Mouse (Mus musculus): Measurements from ENCODE around the gene Pold3.
"Not testable (repeated sequence)": the region's sequence is repeated elsewhere in the genome, so short reads cannot be mapped to it uniquely, and the experiment has no call there.

The Pold3 gene

DNA sequence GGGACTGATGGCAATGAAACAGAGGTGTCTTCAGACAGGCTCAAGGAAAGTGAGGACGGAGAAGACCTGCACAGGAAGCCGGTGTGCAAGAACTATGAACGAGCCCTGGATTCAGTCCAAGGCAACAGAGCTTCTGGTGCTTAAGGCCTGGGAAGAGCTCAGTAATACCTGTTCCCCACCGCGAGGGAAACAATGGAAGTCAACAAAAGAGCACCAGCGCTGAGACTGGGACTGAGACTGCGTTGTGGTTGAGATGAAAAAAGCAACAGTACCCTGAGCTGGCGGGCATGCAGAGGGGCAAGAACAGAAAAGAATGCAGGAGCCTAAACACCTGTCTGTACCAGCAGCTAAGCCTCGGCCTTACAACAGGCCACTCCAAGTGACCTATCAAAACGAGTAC, 9.9 kb downstream of the Pold3 start:
- DNase-seq (ENCODE audit: low read depth, low spot score): no peak

DNA sequence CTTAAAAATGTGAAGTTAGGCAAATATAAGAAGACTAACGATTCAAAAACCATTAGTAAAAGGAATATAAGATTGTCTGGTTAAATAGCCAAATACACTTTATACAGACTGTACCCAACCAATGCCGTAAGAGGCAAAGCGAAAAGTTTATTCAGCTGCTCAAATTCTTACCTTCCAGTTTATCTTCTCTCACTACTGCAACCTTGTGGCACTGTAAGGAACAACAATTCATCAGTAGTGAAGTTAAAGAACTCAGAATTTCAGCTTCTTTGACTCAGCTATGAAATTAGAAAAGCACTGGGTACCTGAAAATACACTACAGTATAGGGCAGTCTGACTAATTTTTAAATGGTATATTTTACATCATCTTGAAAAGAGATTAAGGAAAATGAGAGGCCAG, 13.0 kb downstream of the Pold3 start:
- peak; percentile 37 for DNase-seq (ENCODE audit: low read depth, low spot score)

DNA sequence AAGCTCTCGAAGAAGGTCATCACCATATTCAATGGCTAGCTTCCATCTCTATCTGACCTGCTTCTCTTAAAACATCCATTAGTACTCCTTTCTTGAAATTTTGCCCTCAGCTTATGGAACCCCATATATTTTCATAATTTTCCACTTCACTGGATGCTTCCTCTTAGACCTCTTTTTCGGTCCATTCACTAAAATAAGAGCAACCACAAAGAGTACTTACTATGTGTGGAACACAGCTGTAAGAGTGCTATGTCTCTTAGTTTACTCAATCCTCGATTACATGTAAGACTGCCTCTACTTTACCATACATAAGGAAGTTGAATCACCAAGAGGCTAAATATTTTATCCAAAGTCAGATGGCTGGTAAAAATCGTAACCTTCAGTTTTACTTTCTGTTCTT, 16.7 kb downstream of the Pold3 start:
- DNase-seq (ENCODE audit: low read depth, low spot score): no peak

DNA sequence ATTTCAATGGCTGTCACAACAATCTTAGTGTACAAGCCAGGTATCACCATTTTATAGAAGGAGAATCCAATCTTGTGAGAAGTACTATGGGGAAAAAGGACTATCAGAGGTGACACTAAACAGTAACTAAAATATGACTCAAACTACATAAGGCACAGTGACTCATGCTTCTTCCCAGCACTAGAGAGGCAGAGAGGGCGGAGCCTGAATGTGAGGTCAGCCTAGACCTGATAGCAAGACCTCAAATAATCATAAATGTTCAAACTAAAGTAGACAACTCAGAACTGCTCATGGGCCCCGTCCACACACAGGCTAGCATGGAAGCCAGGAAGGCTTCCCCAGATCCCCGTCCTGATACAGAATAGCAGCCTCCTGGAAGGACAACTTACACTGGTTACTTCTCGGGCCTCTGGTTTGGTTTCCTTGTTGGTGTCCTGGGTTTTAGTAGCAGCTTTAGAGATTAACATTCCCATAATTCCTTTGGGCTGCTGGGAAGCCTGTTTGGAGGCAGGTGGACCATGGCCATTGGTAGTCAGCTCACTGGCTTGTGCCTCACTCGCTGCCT, 21.3 kb downstream of the Pold3 start:
- DNase-seq (ENCODE audit: low read depth, low spot score): no peak

DNA sequence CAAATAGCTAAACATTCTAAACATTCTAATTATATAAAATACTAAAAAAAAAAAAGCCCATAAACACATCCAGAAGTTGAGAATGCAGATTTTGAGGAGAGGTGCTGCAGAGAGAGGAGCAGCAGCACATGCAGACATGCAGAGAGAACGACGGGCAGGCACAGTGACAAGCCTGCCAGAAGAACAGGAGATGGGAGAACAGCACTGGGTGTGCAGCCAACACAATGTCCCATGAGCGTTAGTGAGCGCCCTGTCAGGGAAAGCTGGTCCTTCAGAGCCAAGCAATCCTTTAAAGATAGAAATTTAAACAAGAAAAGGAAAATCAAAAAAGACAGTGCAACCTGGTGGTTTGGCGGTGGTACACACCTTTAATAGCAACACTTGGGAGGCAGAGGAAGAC, 34.5 kb downstream of the Pold3 start:
- DNase-seq (ENCODE audit: low read depth, low spot score): no peak

DNA sequence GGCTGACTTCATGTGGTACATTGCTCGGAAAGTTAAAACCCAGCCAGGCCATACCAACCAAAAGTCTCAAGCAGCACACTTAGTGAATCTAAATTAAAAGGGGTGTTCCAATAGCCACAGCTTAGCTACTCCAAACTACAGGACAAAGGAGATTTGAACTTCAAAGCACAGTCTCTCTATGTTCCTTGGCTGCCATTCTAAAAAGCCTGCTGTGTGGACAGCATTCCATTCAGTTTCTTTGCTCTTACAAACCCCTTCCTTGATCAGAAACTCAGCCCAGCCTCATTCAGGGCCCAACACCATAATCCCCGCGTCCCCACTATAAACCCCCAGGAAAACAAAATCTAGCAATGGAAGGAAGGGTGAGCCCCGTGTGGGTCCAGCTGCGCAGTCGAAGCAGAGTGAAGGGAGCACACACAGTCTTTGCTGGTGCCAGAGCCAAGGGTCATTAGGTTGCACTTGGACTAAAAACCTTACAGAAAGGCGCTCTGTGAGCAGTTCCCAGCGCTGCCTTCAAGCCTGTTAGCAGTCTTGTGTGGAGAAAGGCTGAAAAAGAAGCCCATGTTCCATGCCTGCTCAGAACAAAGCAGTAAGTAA, 35.1 kb downstream of the Pold3 start:
- DNase-seq (ENCODE audit: low read depth, low spot score): no peak

DNA sequence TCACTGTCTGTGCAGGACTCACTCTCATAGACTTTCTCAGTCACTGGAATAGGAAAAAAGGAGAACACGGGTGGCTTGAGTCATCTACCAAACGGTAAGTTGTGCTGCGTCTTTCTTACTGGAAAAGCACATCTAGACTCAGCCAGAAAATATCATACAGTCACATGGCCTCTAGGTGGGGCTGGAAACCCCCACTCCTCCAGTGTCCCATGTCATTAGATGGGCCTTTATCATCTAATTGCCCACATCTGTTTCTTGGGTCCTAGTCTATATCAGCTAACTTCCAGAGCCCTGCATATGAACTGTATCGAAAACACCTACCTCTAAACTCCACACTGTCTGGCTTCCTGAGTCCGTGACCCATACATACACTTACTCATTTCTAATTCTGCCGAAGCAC, 37.6 kb downstream of the Pold3 start:
- no peak for DNase-seq (ENCODE audit: low read depth, low spot score)

DNA sequence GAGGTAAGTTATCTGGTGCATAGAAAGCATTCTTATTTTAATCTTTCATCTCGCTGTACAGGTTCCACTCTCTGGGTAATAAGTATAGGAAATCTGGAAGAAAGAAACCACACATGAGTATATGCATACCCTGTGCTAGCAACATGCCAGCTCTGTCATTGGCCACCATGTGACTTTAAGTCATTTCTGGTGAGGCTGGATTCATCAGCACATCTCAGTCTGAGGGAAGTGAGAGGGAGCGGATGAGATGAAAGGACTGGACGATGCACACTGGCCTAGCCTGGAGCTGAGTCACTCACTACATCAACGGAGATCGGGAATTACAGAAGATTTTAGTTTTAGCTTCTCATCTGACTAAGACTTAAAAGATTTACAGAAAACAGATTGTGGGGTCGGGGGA, 38.5 kb downstream of the Pold3 start:
- DNase-seq (ENCODE audit: low read depth, low spot score): no peak

DNA sequence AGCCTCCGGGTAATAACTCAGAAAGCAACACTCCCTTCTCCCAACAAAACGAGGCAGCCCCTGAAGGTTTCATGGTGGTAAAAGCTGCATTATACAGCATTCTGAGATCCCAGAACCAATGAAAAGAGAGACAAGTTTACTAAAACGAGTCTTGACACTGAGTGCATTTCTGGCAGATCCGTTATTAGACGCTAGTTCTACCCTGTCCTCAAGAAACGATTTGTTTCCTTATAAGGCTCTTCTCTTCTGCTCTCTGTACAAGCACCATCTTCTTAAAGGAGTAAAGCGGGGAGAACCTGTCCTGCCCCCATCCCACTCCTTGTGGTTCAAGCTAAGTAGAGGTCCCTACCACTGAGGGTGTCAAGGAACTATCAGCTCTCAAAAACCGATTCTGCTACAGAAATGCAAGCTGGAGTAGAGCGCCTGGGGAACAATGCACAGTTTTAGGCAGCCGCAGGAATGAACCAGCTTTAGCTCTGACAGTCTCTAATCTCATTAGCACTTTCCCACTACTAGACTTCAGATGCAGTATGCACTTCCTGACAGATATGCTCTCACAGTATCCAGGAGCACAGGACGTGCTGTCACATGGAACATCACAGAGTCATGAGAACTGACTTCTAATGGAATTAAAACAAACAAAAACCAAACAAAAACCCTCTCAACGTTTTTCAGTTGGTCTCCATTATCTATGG, 41.1 kb downstream of the Pold3 start:
- no peak for DNase-seq (ENCODE audit: low read depth, low spot score)

DNA sequence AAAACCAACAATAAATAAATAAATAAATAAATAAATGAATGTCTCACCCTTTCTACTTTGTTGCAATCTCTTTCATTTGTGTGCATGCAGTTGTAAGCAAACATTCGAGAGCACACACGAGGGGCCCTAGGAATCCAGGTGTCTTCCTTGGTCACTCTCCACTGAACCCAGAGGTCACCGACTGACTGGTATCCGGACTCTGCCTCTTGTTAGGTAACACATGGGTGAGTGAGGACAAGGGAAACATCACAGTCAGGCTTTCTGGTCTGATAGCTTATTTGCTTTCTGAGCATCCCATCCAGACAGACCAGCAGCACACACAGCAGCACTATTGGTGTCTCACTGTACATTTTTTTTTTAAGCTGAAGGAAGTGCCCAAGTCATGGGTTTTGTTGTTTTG, 44.3 kb downstream of the Pold3 start:
- no peak for DNase-seq (ENCODE audit: low read depth, low spot score)

DNA sequence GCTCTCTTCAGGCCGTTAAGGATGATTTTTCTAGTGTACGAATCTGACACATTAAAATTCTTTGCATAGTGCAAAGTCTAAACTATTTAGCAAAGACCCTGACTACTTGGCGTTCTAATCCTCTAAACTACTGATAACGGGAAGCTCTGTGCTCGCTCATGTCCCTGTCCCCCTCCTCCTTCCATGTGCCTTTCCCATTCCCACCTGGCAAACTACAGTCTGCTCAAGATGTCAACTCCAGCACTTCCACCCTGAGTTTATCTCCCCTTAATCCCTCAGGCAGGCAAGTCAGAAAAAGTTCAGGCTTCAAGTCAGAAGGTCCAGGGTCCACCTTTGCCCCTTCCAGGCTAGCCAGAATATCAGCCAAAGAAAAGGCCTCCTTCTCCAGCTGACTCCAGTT, 45.1 kb downstream of the Pold3 start:
- DNase-seq (ENCODE audit: low read depth, low spot score): no peak

DNA sequence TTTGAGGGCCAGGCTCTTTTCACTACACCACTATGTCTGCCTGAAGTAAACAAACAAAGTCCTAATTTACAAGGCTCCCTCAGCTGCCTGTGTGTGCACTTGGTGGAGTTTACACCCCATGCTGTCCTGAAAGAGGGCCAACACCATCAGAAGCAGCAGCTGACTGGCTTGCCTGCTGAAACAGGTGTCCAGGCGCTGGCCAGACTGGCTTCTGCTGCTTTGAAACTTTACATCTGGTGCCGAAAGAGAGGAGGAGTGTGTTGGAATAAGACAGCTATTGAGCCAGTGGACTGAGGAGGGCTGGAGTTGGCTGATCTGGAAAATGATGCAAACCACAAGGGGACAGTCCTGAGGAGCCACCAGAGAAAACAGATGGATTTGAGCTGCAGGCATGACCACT, 47.4 kb downstream of the Pold3 start:
- no peak for DNase-seq (ENCODE audit: low read depth, low spot score)

DNA sequence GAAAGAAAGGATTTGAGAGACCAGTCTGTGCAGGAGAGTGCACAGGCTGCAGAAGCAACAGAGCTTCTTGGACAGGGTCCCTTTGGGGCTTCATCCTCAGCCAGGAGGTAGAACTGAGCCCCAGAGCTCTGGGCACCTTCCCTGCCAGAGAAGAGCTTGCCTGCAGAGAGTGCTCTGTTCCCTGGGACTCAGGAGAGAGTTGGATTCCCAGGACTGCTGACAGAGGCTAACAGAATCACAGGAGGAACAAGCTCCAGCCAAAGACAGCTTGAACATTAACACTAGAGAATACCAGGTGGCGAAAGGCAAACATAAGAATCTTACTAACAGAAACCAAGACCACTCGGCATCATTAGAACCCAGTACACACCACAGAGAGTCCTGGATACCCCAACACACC, 68.4 kb downstream of the Pold3 start:
- not testable (repeated sequence) for DNase-seq (ENCODE audit: low read depth, low spot score)

DNA sequence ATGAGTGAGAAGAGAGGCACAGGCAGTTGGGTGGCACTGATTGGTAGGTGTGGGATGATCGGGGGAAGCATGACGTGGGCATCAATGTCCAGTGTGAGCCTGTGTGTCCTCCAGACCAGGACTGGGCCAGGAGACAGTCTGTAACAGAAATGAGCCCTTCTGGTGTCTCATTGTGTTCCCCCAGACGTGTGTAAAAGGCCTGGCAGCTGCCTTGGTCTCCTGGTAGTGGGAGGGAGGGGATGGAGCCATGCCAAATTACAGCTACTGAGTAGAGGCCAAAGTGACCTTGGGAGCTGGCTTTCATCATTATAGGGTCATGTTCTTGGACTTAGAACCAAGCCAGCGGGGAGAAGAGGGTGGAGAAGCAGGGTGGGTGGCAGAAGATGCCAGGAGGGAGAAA, 69.5 kb downstream of the Pold3 start:
- DNase-seq (ENCODE audit: low read depth, low spot score): no peak

DNA sequence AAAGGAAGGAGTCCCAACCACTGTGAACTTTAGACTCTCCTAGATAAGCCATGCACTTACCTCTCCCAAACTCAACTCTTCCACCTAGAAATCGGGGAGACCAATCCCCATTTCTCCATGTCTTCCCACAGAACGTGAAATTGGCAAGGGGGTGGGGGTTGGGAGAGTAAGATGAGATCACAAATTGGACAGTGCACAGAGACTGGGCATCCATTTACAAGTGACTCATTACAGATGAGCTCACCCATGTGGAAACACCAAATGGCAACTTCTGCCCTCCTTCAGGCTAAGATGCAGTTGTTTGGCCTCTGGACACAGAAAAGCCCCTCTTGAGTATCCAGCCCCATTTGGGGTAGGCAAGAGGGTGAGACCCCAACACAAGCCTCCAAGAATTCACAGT, 74.9 kb downstream of the Pold3 start:
- no peak for DNase-seq (ENCODE audit: low read depth, low spot score)

DNA sequence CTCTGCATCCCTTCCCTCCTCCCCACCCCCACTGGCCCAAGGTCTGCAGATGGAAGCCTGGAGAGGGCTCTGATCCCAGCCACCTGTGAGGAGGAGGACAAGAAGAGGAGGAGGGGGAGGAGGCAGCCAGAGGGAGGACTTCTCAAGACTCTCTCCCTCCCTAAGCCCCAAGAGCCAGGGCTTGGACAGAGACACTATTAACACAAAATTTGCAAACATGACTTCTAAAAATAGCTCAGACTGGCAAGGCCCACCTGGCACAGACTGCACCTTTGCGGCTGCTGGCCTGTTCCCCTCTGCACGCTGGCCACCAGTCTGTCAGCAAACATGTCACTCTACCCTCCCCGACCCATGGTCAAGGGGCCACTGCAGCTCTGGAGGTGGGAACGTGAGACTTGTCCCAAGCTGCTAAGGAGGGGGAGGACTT, 77.7 kb downstream of the Pold3 start:
- DNase-seq (ENCODE audit: low read depth, low spot score): no peak

DNA sequence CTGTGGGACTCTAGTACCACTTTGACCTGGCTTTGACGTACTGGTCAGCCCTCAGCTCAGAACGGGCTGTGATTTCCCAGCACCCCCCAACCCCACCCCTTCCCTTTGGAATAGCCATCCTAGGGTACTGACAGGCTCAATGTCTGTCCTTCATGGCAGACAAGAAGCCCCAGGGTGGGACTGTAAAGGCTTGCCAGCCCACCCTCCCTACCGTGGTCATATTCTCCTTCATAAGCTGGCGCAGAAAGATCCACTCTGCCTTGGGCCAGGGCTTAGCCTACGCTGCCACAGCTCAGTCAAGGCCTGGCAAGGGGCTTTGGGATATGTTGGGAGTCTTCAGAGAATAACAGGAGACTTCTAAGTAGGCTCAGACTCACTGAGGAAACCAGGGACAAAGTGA, 78.3 kb downstream of the Pold3 start:
- DNase-seq (ENCODE audit: low read depth, low spot score): no peak

DNA sequence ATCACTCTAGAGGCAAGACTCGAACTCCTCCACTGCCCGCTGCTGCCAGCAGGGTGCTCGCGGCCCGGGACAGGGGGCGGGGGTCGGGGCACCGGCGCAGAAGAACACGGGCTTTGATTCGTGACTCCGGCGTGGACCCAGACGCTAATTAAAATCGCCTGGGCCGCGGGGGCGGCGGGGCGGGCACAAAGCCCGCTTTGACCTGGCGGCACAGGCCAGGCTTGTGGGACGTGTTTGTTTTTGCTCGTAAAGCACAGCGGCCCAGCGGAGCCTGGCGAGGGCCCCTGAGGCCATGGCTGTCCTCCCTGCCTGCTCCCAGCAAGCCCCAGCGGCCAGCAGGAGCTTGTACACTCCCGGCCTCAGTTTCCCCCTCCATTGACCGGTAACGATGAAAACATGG, 79.2 kb downstream of the Pold3 start:
- no peak for DNase-seq (ENCODE audit: low read depth, low spot score)

DNA sequence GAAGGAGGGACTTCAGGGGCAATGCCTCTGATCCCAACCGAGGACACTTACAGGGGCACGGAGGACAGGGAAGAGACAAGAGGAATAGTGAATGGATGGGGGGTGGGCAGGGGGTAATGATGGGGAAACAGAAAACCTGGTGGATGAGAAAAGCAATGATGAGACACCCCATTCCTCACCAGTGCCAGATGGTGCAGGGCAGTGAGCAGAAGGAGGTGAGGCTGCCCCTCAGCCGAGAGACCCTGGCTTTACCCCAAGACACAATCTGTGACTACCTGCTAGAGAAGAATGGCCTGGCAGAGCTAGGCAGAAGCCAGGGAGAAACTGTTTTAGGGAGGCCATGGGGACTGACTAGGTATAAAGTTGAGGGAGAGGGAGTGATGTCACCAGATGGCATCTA, 84.9 kb downstream of the Pold3 start:
- no peak for DNase-seq (ENCODE audit: low read depth, low spot score)

DNA sequence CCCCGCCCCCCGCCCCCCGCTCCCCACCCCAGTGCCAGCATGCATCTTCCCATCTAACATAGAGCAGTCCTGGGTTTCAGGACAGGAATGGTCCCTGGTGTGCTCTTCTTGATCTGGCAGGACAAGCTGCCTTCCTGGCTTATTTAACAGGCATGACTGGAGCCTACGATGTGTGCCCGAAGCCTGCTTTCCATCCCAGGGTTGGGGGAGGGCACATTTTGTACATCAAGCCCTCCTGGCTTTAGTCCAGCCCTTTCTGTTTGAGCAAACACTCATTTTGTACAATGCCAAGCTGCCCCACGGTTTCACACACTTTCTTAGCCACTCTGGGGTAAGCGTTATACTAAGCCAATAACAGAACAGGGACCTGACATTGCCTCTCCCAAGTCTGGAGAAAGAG, 85.3 kb downstream of the Pold3 start:
- DNase-seq (ENCODE audit: low read depth, low spot score): no peak

DNA sequence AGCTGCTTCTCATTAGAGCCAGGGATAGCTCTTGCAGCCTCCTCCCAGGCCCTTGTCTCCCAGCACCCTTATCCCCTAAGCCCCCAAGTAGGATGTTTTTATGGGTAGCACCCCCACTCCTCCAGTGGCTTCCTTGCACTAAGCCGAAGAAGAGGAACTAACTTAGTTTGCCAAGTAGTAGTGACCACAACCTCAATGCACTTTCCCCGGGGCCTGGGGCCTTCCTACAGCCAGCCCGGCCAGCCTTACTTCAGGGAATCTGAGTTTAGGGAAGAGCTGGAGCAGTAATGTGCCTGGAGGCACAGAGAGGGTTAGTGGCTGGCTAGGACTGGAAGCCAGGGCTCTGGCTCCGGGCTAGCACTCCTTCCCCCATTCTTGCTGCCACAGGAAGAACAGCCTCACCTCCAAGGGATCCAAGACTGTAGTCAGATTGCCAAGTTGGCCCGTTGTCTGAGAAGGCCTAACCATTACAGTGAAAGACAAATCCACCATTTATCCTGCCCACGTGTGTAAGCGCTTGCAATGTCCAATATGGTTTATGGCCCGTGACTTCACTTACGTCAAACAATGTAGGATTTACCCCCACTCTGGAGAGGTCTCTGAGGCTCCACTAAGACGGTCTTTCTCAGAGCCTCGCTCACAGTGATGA, 86.4 kb downstream of the Pold3 start:
- no peak for DNase-seq (ENCODE audit: low read depth, low spot score)

DNA sequence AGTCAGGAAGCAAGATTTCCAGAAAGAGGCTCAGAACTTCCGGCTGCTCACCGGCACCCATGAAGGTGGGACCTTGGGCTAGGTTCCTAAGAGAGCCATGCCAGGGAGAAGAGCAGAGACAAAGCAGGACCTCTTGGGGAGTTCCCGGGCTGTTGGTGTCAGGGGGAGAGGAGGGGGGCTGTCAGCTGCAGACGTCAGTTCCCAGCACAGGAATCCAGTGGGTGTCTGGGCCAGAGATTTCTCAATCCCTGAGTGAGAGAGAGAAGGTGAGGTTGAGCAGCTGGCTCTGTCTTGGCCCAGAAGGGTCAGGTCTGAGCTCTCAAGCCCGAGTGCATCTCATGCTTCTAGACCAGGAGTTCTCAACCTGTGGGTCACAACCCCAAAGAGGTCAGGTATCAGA, 87.7 kb downstream of the Pold3 start:
- DNase-seq (ENCODE audit: low read depth, low spot score): no peak
